Mouse (Mus musculus) heart, postnatal 14 days (tissue): ENCODE results near the gene Cbln4. TPM values are rescaled to one million over a fixed set of nuclear protein-coding genes. Genes with fewer than 3 reads are reported as not detected.
A peak's percentile ranks its signal among the peaks of the same experiment; 100 is the strongest.

Experiments used
- DNase-seq, 2 experiments: peaks; one replicate each; pipeline ENCODE4 v3.0.0; 2021 to 2022
- intact Hi-C: fragments of 180-260 bp; cut with DNase I; formaldehyde crosslinking; loops from one replicate; pipeline ENCODE4 v1.15.1; 2025
- long read RNA-seq, 2 experiments: library from polyadenylated mRNA; stranded (forward); transcript quantifications; one replicate each; pipeline ENCODE4 v2.0.0; 2021
- total RNA-seq, 2 experiments: library from RNA; stranded (reverse); gene quantifications; 2 replicates each; pipeline ENCODE4 v1.2.3; 2021

The Cbln4 gene
- total RNA-seq: not detected
- long read RNA-seq, experiment 1: 0 reads
- long read RNA-seq, experiment 2: 0 reads

DNA sequence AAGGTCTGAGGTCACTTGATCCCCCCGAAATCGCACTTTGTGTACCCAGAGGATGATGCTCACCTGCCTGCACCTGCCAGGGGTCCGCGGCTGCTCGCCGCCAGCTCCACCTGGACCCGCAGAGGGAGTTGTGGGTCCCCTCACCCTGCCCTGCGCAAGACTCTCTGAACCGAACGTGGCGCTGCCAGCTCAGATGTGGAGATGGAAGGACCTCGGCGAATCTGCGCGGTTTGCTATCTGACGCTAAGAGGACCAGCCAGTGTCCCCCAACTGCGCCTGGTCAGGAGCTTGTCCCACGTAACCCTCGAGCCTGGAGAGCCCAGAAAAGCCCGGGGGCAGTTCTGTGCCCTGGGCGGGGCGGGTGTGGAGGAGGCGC, at the start of gene Cbln4:
Cbln4 (minus strand) TSS at position 232 of the 376 bp plus-strand sequence.
- no peak for DNase-seq
- intact Hi-C loops: no loop called here

DNA sequence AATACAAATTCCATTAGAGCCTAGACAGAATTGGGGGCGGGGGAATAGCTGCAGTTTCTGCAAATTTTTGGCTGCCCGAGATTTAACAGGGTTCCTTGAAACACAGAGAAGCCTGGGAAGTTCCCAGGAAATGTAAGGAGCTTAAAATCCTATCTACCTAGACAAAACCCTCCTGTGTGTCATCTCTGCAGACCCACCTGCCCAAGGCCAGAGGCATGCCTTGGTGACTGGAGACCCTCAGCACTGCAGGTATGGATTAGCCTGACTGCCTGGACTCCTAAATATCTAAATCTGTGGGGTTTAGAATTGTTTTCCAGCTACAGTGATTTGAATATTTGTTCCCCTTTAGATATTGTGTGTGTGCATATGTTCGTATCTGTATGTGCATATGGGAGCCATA, 35.3 kb upstream of the Cbln4 start:
- intact Hi-C loops: no loop called here
- DNase-seq: no peak

DNA sequence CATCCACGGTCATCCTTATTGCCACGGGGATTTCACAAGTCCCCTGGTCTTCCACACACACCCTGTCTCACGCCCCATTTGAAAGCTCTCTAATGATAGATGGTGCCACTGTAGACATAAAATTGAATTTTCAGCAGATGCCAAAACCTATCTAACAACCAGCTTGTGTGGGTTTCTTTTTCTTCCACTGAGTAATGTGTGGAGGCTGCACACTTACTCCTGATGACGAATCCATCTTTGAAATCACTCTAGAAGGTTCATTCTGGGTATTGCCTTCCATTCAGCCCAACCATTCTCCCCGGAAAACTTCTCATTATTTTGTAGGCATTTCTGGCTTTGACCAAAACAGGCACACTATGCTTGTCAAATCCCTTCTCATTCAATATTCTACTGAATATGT, 33.0 kb upstream of the Cbln4 start:
- DNase-seq: no peak
- intact Hi-C loops: no loop called here

DNA sequence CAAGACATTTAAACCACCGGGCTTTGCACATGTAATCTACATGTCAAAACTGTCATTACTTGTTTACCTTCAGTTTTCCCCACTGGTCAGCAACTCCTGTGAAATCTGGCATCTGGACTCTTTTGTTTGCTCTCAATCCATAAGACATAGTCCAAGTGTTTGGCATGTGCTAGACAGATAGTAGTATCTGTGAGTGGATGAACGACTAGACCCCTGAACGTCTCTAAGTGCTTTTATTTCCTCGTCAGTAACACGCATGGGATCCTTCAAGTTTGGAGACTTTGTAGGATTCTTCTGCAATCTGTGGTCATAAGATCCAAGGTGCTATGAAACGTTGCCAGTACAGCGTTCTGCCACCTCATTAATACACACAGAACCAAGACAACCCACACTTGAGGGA, 19.6 kb upstream of the Cbln4 start:
- intact Hi-C loops: no loop called here
- no peak for DNase-seq

DNA sequence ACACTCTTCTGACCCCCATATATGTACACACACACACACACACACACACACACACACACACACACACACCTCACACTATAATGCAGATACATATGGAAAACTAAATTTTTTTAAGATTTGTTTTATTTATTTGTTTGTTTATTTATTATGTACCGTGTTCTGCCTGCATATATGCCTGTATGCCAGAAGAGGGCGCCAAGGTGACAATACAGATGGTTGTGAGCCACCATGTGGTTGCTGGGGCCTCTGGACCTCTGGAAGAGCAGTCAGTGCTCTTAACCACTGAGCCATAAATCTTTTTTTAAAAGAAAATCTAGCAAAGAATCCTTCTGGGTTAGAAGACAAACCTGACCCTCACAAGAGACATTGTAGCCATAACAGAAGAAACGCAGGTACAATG, 16.5 kb upstream of the Cbln4 start:
- no peak for DNase-seq
- intact Hi-C loops: no loop called here

DNA sequence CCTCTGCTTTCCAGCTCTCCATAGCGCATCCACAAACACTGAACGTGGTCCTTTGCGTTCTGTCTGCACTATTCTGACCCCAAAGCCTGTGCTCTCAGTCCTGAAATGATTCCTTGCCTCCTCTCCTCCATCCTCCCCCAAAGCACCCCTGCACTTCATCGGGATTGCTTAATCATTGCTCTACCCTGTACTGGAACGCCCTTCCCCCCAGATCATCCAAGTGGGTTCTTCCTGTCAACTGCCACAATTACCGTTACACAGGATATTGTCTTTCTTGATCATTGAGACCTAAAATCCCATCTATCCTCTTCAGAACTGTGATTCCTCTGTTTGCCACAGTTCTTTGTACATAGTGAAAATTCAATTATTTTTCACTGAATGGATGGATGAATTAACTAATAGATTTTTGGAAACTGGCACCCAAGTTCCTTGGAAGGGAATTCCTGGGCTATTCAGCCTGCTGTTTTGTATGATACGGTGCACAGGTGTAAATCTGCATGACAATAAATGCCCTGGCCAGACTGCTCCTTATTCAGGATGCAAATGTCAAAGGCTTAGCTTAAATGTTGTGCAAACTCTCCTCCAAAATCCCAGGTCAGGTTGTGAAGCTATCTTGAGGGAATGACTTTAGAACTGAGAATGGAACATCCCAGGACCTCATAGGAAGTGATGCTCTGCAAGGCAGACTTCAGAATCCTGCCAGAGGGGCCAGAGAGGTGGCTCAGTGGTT, 15.8 kb upstream of the Cbln4 start:
- intact Hi-C loops: no loop called here
- no peak for DNase-seq

DNA sequence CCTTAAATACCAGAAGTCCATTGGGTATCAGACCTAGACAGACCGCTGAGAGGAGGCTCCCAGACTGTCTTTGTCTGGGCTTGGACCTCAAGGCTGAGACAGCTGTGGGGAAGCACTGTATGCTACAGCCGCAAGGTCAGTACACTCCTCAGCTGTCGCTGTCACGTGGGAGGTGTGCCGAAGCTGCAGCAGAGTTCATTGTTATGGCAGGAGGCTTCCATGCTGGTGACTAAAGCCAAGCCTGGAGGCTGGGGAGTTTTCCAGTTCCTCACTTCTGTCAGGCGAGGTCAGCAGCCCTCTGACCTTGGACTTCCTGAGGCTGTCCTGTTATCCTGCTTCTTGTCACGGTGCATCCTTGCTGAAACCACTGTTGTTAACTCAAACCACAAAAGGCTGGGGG, 2.7 kb upstream of the Cbln4 start:
- DNase-seq: no peak
- intact Hi-C loops: no loop called here

DNA sequence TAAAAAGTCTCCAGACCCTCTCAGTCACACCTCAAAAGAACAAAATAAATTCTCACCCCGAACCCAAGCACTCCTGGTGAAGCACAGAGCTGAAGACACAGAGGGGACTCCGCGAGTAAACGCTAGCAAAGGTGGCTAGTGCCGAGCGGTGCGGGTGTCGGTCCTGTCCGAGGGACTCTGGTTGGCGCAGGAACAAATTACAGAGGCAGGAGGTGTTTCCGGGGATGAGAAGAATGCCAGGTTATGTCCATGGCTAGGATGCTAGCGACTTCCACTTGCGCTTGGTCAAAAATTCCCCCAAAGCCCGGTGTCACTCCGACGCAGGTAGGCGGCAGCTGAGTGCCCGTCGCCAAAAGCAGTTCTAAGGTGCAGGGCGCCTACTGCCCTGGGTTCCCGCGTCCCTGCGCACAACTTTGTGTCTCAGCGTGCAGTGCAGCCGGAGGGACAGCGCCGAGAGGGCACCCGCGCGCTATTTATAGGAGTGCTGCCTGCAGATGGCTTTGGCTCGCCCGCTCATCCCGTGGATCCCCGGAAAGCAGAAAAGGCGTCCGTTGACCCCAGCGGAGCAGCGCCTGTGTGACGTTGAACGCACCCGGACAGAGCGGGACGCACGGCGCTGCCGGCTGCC, 545 bp downstream of the Cbln4 start:
- no peak for DNase-seq
- intact Hi-C loops: no loop called here

DNA sequence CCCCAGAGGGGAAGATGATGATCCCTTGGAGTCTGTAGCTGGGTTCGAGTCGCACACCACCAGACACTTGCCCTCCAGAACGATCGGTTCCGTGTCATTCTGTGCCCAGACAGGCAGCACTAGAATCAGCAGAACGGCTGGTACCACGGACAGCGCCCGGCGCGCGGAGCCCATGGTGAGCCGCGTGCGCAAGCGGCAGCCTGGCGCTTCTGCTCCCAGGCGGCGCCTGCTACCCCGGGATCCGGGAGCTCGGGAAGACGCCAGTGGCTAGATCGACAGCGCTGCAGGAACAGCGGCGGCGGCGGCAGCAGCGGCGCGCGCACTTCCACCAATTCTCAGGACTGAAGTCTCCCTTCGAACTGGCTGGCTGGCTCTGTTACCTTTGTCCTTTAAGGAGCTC, 1.1 kb downstream of the Cbln4 start:
- DNase-seq: peak; percentile 80 to 87
- intact Hi-C loops: no loop called here

DNA sequence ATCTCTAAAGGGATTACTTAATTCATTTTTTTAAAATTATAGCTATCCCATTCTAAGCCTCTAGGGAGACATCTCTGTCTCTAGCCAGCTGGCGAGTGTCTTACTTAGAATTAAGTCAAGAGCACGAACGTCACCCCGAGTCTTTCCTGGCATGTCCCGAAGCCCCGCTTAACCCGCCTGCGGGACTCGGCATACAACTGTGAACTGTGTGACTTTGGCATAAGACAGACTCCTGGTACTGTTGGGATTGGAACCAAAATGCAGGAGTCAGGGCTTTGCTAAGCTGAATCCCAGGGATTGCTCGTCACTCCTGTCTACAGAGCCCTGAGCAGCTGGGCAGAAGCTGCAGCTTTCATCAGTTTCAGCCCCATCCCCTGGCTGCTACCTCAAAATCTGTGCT, 2.4 kb downstream of the Cbln4 start:
- intact Hi-C loops: no loop called here
- no peak for DNase-seq

DNA sequence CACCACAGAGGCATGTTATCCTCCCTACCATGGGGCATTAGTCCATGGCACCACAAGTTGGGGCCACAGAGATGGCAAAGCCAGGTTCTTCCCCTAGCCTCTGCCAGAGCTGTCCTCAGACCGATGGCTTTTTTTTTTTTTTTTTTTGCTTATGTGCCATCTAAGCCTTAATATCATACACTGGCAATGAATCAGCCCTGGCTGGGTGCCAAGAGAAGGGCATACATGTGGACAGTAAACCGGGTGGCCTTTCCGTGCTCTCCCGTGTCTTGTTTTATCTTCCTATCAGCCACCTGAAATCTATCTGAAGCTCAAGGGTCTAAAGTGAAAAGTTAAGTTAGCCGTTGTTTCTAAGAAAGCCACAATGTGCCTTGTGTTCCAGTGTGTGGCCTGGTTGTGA, 3.7 kb downstream of the Cbln4 start:
- no peak for DNase-seq
- intact Hi-C loops: no loop called here

DNA sequence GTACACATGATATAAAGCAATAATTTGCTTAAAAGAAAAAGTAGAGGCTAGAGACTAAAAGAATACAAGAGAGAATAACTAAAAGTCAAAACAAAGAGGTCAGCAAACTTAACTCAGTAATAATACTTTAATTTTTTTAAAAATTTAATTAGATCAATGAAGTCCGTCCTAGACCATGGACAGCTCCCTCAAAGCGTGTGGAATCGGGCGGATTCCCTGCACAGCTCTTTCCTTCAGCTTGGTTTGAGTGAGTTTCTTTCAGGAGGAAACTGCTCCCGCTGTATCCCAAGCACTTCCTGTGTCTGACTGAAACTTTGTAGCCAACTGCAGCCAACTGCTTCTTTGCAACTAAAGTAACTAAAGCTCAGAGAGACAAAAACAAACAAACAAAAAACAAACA, 9.0 kb downstream of the Cbln4 start:
- no peak for DNase-seq
- intact Hi-C loops: no loop called here

DNA sequence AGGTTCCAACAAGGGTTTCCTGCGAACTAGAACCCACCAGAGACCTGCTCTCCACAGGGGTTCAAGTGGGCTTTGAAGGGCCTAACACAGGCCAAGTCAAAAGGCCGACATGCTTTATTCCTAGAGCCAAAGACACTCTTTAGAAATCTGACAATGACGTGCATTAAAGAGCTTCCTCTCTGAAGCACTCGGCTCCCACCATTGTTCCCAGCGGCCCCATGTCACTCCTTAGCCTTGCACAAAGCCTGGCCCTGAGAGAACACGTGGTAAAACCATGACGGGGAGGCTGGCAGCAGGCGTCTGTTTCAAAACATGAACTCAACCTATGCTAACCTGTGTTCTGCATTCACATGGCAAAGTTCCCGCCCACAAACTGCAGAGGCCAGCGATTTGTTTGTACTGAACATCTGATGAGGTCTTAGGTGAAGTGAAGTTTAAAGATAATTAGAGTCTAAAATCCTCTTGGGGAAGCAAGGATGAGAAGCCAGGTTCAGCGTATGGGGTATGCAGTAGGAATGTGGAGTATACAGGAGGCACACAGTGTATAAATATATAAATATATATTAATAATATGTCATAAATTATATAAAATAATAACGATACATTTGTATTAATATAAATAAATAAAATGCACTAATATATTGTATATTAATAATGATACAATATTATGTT, 17.7 kb downstream of the Cbln4 start:
- intact Hi-C loops: no loop called here
- DNase-seq: no peak

DNA sequence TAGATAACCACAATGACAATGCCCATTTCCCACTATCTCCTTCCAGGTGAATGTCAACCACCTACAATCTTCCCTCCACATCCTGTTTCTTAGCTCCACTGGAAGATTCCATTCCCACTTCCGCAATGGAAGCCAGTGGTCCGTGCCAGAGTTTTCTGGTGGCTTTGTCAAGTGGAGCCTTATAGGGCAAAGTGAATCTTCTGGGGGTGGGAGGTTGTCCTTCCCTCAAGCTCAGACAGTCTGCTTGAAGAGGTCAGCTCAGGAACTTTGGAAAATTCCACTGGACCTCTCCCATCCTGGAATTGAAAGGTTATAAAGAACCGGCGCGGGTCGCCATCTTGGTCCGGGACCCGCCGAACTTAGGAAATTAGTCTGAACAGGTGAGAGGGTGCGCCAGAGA, 36.5 kb downstream of the Cbln4 start:
- no peak for DNase-seq
- intact Hi-C loops: no loop called here

DNA sequence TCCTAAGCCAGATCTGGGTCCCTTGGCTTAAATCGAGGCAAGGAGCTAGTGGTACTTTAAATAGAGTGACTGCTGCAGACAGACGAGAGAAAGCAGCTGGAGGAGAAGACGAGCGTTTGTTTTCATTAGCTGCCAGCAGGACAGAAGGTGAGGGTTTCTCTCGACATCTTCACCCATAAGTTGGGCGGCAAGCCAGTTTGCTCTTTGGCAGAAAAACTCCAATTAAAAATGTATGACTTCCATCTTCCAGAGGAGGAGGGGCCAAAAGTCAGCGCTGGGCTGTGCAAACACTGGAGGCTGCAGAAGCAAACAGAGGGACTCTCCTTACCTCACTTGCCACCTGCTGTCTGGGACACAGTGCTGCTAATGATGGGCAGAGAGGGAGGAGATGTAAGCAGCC, 37.3 kb downstream of the Cbln4 start:
- DNase-seq: no peak
- intact Hi-C loops: no loop called here

DNA sequence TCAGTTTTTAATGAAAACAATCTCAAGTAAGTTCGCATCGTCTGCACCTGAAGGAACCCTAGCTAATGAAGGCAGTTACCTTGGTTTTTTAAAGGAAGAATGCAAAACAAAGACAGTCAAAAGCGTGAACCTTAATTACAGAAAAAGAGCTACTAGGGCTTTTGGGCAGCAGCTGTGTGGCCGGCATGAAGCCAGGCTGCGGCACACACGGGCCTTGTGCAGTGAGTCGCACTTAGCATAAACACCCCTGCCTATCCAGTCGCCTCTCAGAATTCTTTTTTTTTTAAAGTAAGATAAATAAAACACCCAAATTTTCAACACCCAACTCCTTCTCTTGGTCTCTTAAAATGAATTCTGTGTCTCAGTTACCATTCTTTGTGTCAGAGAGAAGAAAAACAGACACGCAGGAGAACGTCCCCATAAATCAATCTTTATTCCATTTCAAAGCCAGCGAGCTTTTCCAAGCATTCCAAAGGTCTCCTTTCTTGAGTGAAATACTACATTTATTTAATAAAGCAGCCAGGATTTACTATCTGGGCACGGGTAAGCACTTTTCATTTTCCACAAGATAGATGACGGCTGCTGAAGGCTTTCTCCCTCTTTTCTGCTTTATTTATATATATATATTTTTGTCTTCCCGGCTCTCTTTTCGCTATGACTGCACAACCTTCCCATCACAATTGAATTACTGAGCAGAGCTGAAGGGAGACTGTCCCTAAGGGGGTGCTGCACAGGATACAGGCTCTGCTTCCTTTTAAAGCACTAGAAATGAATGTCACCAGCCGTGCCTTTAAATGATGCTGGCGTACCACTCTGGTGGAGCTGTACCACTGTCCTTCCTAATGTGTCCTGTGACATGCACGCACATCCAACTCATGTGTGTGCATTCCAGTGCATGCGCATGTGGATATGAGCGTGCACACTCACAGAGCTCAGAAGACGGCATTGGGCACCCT, 39.0 kb downstream of the Cbln4 start:
- intact Hi-C loops: no loop called here
- no peak for DNase-seq

DNA sequence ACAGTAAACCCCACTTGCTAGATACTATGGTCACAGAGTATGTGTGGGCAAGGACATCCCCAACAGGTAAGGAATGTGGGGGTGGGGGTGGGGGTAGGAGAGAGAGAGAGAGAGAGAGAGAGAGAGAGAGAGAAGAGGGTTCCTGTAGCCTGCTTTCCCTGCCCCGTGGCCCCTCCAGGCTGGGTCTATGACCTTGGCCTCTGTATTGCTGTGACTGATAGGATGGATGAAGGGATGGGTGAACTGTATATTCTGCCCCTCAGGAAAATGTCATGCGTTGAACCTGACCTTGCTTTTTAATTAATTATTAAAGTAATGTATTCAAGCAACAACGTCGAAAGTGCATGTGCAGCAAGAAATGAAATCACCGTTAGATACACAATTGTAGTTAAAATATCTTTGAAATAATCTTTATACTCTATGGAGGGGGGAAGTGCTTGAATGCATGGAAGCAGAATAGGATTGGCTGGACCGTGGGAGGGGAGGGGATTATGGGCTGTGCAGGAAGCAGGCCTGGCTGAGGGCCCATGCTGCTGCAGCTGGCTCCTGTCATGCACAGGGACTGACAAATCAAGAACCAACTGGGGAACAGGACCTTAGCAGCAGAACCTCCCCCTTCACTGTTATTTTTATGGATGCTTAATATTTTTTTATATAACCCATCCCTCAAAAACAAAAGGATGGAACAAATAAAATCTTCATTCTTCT, 46.1 kb downstream of the Cbln4 start:
- intact Hi-C loops: no loop called here
- peak in 1 of 2 experiments; percentile 15 for DNase-seq

DNA sequence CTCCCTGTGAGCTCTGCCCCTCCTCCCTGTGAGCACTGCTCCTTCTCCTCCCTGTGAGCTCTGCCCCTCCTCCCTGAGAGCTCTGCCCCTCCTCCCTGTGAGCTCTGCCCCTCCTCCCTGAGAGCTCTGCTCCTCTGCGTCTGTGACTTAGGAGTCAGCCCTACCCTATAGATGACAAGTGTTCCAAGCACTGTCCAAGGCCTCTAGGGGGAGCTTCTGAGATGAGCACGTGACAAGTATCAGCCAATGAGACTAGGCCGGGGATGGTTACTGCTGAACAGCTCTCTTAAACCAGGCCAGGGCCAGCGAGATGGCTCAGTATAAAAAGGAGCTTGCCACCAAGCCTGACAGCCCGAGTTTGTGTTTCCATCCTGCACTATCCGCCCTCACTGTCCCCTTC, 48.4 kb downstream of the Cbln4 start:
- DNase-seq: no peak
- intact Hi-C loops: no loop called here

DNA sequence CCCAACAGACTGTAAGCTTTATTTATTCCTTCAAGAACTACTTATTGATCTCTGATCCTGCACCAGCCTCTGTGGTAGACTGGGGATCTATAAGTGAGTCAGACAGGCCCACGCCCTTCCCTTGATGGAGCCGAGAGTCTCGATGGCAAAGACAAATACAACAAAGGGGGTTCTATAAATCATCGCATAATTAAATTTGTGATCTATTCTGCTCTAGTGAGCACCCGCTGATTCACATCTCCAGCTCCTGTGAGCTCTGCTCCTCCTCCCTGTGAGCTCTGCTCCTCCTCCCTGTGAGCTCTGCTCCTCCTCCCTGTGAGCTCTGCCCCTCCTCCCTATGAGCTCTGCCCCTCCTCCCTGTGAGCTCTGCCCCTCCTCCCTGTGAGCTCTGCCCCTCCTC, 49.0 kb downstream of the Cbln4 start:
- intact Hi-C loops: no loop called here
- no peak for DNase-seq

DNA sequence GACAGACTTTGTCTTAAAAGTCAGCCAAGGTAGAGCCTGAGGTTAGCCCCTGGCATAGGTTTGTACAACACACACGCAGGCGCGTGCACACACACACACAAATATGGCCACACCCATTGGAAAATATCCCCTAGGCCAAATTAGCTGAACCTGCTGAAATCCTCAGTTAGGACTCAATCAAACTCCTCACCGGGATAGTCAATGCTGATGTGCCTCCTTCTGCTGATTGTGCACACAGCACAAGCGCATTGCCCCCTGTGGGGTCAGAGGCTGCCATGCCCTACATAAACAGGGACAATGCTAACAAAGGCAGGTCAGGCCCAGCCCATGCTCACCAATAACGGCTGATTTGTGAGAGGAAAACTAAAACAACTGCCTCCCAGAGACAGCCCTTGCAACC, 56.6 kb downstream of the Cbln4 start:
- DNase-seq: no peak
- intact Hi-C loops: no loop called here
